ENCODE assay signal across 10 mouse cellular contexts in the genomic region with DNA sequence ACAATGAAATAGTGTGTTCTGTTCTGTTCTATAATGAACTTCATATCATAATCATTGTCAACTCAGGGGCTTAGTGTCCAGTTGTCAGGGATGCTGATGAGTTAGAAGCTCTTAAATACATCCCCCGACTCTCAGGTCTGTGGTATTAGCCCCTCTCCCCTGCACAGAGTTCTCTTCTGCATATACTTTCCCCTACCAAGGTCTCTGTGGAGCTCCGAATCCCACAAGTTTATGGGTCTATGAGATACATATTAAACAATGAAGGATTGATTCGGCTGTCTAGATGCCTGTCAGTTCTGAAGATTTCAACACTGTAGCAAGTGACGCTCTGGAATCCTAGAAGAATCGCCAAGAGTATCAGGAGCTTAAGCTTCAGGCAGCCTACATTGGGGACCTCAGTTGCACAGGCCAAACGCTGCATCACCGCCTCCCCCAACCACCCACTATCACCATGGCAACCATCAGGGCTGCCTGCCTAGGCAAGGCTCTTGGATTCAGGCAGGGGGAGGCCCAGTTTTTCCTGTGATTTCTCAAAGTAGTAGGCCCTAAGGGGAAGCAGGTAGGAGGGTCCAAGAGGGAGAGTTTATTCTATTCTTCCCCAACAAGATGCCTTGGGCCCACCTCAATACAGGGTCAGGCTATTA.
DNase-seq lines count a peak whose midpoint lies in the region; ATAC-seq and TF ChIP-seq lines count a peak whose summit lies in the region.
"Had no signal": no experiment of that assay in that cellular context is flagged by ENCODE, and none has a peak within 500 bp of the region (broad histone marks: within the 10 kb centered on the region; RNA-seq: fewer than 3 reads in every experiment).

No protein-coding gene starts in this region.

- peak overlapping the region; percentile 87 for H3K27ac ChIP-seq in olfactory bulb, adult 2 months (ENCODE audit: insufficient read depth, low read depth, low read length)

- peak; percentile 6 for DNase-seq in ovary, postnatal 36 days (ENCODE audit: low spot score)
- no peak for DNase-seq in ovary, postnatal 14 days (ENCODE audit: low spot score)
- peak; percentile 79 to 82 for DNase-seq in frontal cortex, postnatal 10 days (ENCODE audit: low spot score in 2 of 2)
- DNase-seq in left cerebral cortex, adult 8-10 months (ENCODE audit: low spot score in 2 of 2) = peak; percentile 45 to 89
- no peak for DNase-seq in adrenal gland, postnatal 14 days
- DNase-seq in heart, adult 9 months (ENCODE audit: low spot score in 2 of 2) = no peak

- TF ChIP-seq CTCF in olfactory bulb, adult 2 months (IDR thresholded peaks at IDR 0.05; ENCODE audit: insufficient read depth, low read depth, low read length) = no peak

- ATAC-seq in erythroid progenitor cell, adult 5-6 weeks (replicated peaks; ENCODE audit: low FRiP score, poor library complexity, severe bottlenecking) = no peak
- ATAC-seq: Patski had no signal

- 26% methylated on average over 7 of the region's 7 CpGs for WGBS in olfactory bulb, adult 2 months

- H3K4me3 ChIP-seq in olfactory bulb, adult 2 months (ENCODE audit: insufficient read depth, low read depth, low read length) = no peak overlapping the region
- H3K4me3 ChIP-seq: megakaryocyte, embryonic 14.5 days had no signal

- peaks cover 11% of the 10 kb centered on the region for H3K4me1 ChIP-seq in olfactory bulb, adult 2 months (ENCODE audit: control insufficient read depth, insufficient read depth, low read length)
- H3K4me1 ChIP-seq: megakaryocyte, embryonic 14.5 days had no signal

- no peak for TF ChIP-seq POLR2A in olfactory bulb, adult 2 months (IDR thresholded peaks at IDR 0.05; ENCODE audit: insufficient read depth, low read depth, low read length)

Comparison
In these comparisons a context has a peak if more than half of its experiments do, and no peak if none do; other contexts are left out.
1. DNase-seq: peak in ovary, postnatal 36 days (single experiment), frontal cortex, postnatal 10 days (2 of 2) and left cerebral cortex, adult 8-10 months (2 of 2); none in ovary, postnatal 14 days (single experiment), adrenal gland, postnatal 14 days (single experiment) and heart, adult 9 months (0 of 2).